Mouse (Mus musculus): ENCODE data around the gene Ripk4. TPM values are rescaled to one million over a fixed set of nuclear protein-coding genes. Genes with fewer than 3 reads are reported as not detected.

Gene Ripk4
- total RNA-seq, 2 experiments from 2014 or later = not detected

- ATAC-seq (replicated peaks; ENCODE audit: low FRiP score, poor library complexity, severe bottlenecking) = no peak
Measured at GRCm38 (mm10) chr16:97738030-97738429, 25.6 kb downstream of the Ripk4 start.

- ATAC-seq (replicated peaks; ENCODE audit: low FRiP score, poor library complexity, severe bottlenecking) = no peak
Measured at GRCm38 (mm10) chr16:97736562-97736961, 27.0 kb downstream of the Ripk4 start.

GRCm38 (mm10) chr16:97734760-97735322 lies 28.7 kb downstream of the Ripk4 start:
- no peak for ATAC-seq (replicated peaks; ENCODE audit: low FRiP score, poor library complexity, severe bottlenecking)

GRCm38 (mm10) chr16:97733599-97733998 lies 30.0 kb downstream of the Ripk4 start:
- no peak for ATAC-seq (replicated peaks; ENCODE audit: low FRiP score, poor library complexity, severe bottlenecking)

- no peak for ATAC-seq (replicated peaks; ENCODE audit: low FRiP score, poor library complexity, severe bottlenecking)
Measured at GRCm38 (mm10) chr16:97730321-97730720, 33.3 kb downstream of the Ripk4 start.

GRCm38 (mm10) chr16:97726436-97726835 lies 37.2 kb downstream of the Ripk4 start:
- no peak for ATAC-seq (replicated peaks; ENCODE audit: low FRiP score, poor library complexity, severe bottlenecking)

- ATAC-seq (replicated peaks; ENCODE audit: low FRiP score, poor library complexity, severe bottlenecking) = no peak
Measured at GRCm38 (mm10) chr16:97720093-97720492, 43.5 kb downstream of the Ripk4 start.

- ATAC-seq (replicated peaks; ENCODE audit: low FRiP score, poor library complexity, severe bottlenecking) = no peak
Measured at GRCm38 (mm10) chr16:97719392-97719983, 44.1 kb downstream of the Ripk4 start.

GRCm38 (mm10) chr16:97716567-97716966 lies 47.0 kb downstream of the Ripk4 start:
- no peak for ATAC-seq (replicated peaks; ENCODE audit: low FRiP score, poor library complexity, severe bottlenecking)

GRCm38 (mm10) chr16:97712129-97712528 lies 51.5 kb downstream of the Ripk4 start:
- no peak for ATAC-seq (replicated peaks; ENCODE audit: low FRiP score, poor library complexity, severe bottlenecking)

GRCm38 (mm10) chr16:97701871-97702270 lies 61.7 kb downstream of the Ripk4 start:
- ATAC-seq (replicated peaks; ENCODE audit: low FRiP score, poor library complexity, severe bottlenecking) = no peak

GRCm38 (mm10) chr16:97697769-97698168 lies 65.8 kb downstream of the Ripk4 start:
- no peak for ATAC-seq (replicated peaks; ENCODE audit: low FRiP score, poor library complexity, severe bottlenecking)

GRCm38 (mm10) chr16:97695709-97696108 lies 67.9 kb downstream of the Ripk4 start:
- ATAC-seq (replicated peaks; ENCODE audit: low FRiP score, poor library complexity, severe bottlenecking) = no peak

Other genes starting within 250 kb of the Ripk4 start
- gene Fam3b, start 249.0 kb downstream of the Ripk4 start, total RNA-seq (2015; ENCODE audit: low replicate concordance) = not detected in 2 replicates
- not detected in 2 replicates for gene Fam3b, start 249.0 kb downstream of the Ripk4 start, total RNA-seq (2017; ENCODE audit: low replicate concordance)
- not detected in 2 replicates for gene Tmprss2, start 152.6 kb downstream of the Ripk4 start, total RNA-seq (2015; ENCODE audit: low replicate concordance)
- not detected in 2 replicates for gene Tmprss2, start 152.6 kb downstream of the Ripk4 start, total RNA-seq (2017; ENCODE audit: low replicate concordance)
- 5.0 and 16.5 TPM in 2 replicates for gene Prdm15, start 88.1 kb upstream of the Ripk4 start, total RNA-seq (2015; ENCODE audit: low replicate concordance)
- 2.3 and 3.6 TPM in 2 replicates for gene Prdm15, start 88.1 kb upstream of the Ripk4 start, total RNA-seq (2017; ENCODE audit: low replicate concordance)
- 2.7 and 9.4 TPM in 2 replicates for gene C2cd2, start 198.8 kb upstream of the Ripk4 start, total RNA-seq (2015; ENCODE audit: low replicate concordance)
- 4.3 and 10.1 TPM in 2 replicates for gene C2cd2, start 198.8 kb upstream of the Ripk4 start, total RNA-seq (2017; ENCODE audit: low replicate concordance)
- gene Zbtb21, start 198.8 kb upstream of the Ripk4 start, total RNA-seq (2015; ENCODE audit: low replicate concordance) = 0.96 and 11.3 TPM in 2 replicates
- gene Zbtb21, start 198.8 kb upstream of the Ripk4 start, total RNA-seq (2017; ENCODE audit: low replicate concordance) = 1.0 and 7.5 TPM in 2 replicates
- 7.5 and 8.5 TPM in 2 replicates for gene B230307C23Rik, start 233.5 kb upstream of the Ripk4 start, total RNA-seq (2015; ENCODE audit: low replicate concordance)
- 6.4 and 16.6 TPM in 2 replicates for gene B230307C23Rik, start 233.5 kb upstream of the Ripk4 start, total RNA-seq (2017; ENCODE audit: low replicate concordance)